Mouse (Mus musculus) heart, postnatal 25 days (tissue): ENCODE data around the gene Gm11758. TPM values are rescaled to one million over a fixed set of nuclear protein-coding genes. Genes with fewer than 3 reads are reported as not detected.
"Not testable (repeated sequence)": the region's sequence is repeated elsewhere in the genome, so short reads cannot be mapped to it uniquely, and the experiment has no call there.

Source experiments
- DNase-seq: peaks from one replicate; pipeline ENCODE4 v3.0.0; 2022; ENCODE audit warnings: low spot score
- intact Hi-C: fragments of 180-260 bp; cut with DNase I; formaldehyde crosslinking; loops from one replicate; pipeline ENCODE4 v1.15.1; 2025
- total RNA-seq, 2 experiments: library from RNA; stranded (reverse); gene quantifications; 2 replicates each; pipeline ENCODE4 v1.2.3; 2021

The Gm11758 gene
- total RNA-seq = not detected

DNA sequence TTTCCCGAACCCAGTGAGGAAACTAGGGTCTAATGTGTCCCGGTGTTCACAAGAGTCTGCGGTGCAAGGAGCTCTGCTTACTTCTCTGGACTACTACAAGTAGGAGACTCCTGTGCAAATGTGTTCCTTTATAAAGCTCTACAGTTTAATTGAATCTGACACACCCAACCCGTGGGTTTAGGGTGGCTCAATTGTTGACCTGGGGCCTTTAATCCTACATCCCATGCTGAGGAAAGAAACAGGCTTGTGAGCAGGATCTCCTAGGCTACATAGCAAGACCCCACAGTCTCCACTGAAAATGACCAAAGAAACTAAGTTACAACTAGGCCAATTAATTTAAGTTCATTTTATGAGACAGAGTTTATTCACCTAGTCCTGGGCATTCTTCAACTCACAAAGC, at the start of gene Gm11758:
TSS of gene Gm11758 (minus strand) at position 101 of the 400 bp plus-strand sequence.
- DNase-seq, intact Hi-C loops: not testable (repeated sequence)

DNA sequence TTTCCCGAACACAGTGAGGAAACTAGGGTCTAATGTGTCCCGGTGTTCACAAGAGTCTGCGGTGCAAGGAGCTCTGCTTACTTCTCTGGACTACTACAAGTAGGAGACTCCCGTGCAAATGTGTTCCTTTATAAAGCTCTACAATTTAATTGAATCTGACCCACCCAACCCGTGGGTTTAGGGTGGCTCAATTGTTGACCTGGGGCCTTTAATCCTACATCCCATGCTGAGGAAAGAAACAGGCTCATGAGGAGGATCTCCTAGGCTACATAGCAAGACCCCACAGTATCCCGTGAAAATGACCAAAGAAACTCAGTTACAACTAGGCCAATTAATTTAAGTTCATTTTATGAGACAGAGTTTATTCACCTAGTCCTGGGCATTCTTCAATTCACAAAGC, 44.6 kb upstream of the Gm11758 start, which contains the start of gene Gm11756:
TSS of gene Gm11756 (minus strand) at position 101 of the 400 bp plus-strand sequence.
- intact Hi-C loops, DNase-seq: not testable (repeated sequence)

DNA sequence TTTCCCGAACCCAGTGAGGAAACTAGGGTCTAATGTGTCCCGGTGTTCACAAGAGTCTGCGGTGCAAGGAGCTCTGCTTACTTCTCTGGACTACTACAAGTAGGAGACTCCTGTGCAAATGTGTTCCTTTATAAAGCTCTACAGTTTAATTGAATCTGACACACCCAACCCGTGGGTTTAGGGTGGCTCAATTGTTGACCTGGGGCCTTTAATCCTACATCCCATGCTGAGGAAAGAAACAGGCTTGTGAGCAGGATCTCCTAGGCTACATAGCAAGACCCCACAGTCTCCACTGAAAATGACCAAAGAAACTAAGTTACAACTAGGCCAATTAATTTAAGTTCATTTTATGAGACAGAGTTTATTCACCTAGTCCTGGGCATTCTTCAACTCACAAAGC, 29.8 kb upstream of the Gm11758 start, which contains the start of gene Gm13871:
TSS of gene Gm13871 (minus strand) at position 101 of the 400 bp plus-strand sequence.
- DNase-seq, intact Hi-C loops: not testable (repeated sequence)

DNA sequence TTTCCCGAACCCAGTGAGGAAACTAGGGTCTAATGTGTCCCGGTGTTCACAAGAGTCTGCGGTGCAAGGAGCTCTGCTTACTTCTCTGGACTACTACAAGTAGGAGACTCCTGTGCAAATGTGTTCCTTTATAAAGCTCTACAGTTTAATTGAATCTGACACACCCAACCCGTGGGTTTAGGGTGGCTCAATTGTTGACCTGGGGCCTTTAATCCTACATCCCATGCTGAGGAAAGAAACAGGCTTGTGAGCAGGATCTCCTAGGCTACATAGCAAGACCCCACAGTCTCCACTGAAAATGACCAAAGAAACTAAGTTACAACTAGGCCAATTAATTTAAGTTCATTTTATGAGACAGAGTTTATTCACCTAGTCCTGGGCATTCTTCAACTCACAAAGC, 14.9 kb upstream of the Gm11758 start, which contains the start of gene Gm11757:
TSS of gene Gm11757 (minus strand) at position 101 of the 400 bp plus-strand sequence.
- DNase-seq, intact Hi-C loops: not testable (repeated sequence)

DNA sequence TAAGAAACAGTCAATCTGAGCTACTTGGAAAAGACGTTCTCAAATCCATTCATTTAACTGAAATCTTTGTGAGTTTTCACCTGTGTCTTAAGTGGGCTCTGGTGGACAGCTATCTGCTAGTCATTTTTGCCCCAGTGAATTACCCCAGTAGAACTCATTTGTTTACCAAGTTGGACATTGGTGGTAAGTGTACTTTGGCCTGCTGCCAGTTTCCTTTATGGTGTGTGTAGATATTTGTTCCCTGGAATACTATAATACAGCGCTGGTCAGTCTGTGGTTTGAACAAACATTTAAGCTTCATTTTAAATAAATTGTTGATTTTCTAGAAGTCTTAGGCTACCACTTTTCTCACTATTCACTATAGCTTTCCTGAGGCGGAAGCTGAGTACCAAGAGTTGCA, 49.5 kb downstream of the Gm11758 start:
- intact Hi-C loops = no loop called here
- no peak for DNase-seq

Other genes starting within 250 kb of the Gm11758 start
- not detected for gene Gm11236, start 238.1 kb downstream of the Gm11758 start, total RNA-seq
- not detected for gene Gm11239, start 207.9 kb downstream of the Gm11758 start, total RNA-seq
- not detected for gene Gm428, start 192.8 kb downstream of the Gm11758 start, total RNA-seq
- gene Rasef, start 85.3 kb downstream of the Gm11758 start, total RNA-seq = under 1 TPM; 0.70 to 0.86 TPM
- gene Gm11757, start 14.8 kb upstream of the Gm11758 start, total RNA-seq = not detected
- gene Gm13871, start 29.7 kb upstream of the Gm11758 start, total RNA-seq = not detected
- gene Gm11756, start 44.5 kb upstream of the Gm11758 start, total RNA-seq = 1 to 10 TPM; 1.5 to 1.8 TPM
- 10 to 100 TPM; 21.5 to 22.6 TPM for gene 2310002L09Rik, start 74.6 kb upstream of the Gm11758 start, total RNA-seq
- under 1 TPM; 0.10 to 0.11 TPM for gene Frmd3, start 137.2 kb upstream of the Gm11758 start, total RNA-seq